Mouse (Mus musculus) C3H10T1/2 (cell line): ENCODE results near the gene Olfr791. TPM values are rescaled to one million over a fixed set of nuclear protein-coding genes. Genes with fewer than 3 reads are reported as not detected.

Experiments used
- polyA plus RNA-seq, 2 experiments: library from polyadenylated mRNA; unstranded; fragments of >200 nt; fragmentation: generic; extraction: Trizol; gene quantifications; one replicate each; pipeline ENCODE4 v1.2.1; 2012; ENCODE audit warnings: missing spikeins in 2 of 2

Olfr791 gene
- polyA plus RNA-seq: not detected

GRCm38 (mm10) chr10:129521492-129521891, at the start of gene Olfr791:
Gene Olfr791 (plus strand): TSS chr10:129521792.

GRCm38 (mm10) chr10:129484452-129484851, 37.1 kb upstream of the Olfr791 start, which contains the start of gene Olfr789:
Gene Olfr789 (plus strand): TSS chr10:129484752.

DNA sequence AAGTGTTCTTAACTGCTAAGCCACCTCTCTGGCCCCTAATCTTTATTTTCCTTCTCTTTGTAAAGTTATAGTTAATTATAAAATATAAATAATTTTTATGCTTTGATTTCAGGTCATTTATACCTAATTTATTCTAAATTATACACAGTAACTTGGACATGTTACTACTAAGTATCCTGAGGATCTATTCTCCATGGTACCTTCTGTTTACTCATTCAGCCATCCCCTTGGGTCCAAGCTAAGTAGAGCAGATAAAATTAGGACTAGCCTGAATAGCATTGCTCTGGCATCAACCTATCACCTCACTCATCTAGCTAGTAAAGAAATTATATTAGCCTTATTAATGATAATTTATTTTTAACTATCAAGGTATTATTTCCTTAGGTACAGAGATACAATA, 23.4 kb upstream of the Olfr791 start, which contains the start of gene Olfr790:
Gene Olfr790, plus strand, starts transcription at position 301 of the 400 bp plus-strand sequence.

GRCm38 (mm10) chr10:129538862-129539261, 17.3 kb downstream of the Olfr791 start, which contains the start of gene Olfr792:
Gene Olfr792 (plus strand): TSS chr10:129539162.

GRCm38 (mm10) chr10:129567355-129567754, 45.8 kb downstream of the Olfr791 start, which contains the start of gene Olfr794:
Gene Olfr794 (plus strand): TSS chr10:129567655.

Other genes starting within 250 kb of the Olfr791 start
- gene Olfr780, start 203.7 kb upstream of the Olfr791 start, polyA plus RNA-seq: not detected
- gene Olfr781, start 192.9 kb upstream of the Olfr791 start, polyA plus RNA-seq: not detected
- gene Olfr782, start 172.9 kb upstream of the Olfr791 start, polyA plus RNA-seq: not detected
- gene Olfr784, start 137.7 kb upstream of the Olfr791 start, polyA plus RNA-seq: under 1 TPM in 1 of 2 experiments, not detected in 1; 0.02 TPM
- gene Olfr785, start 116.4 kb upstream of the Olfr791 start, polyA plus RNA-seq: not detected
- gene Olfr786, start 94.5 kb upstream of the Olfr791 start, polyA plus RNA-seq: not detected
- gene Olfr787, start 59.9 kb upstream of the Olfr791 start, polyA plus RNA-seq: not detected
- not detected for gene Olfr788, start 50.8 kb upstream of the Olfr791 start, polyA plus RNA-seq
- not detected for gene Olfr789, start 37.0 kb upstream of the Olfr791 start, polyA plus RNA-seq
- gene Olfr790, start 23.3 kb upstream of the Olfr791 start, polyA plus RNA-seq: not detected
- gene Olfr792, start 17.4 kb downstream of the Olfr791 start, polyA plus RNA-seq: not detected
- not detected for gene Olfr794, start 45.9 kb downstream of the Olfr791 start, polyA plus RNA-seq
- not detected for gene Olfr796, start 90.8 kb downstream of the Olfr791 start, polyA plus RNA-seq
- not detected for gene Olfr798, start 106.1 kb downstream of the Olfr791 start, polyA plus RNA-seq
- gene Olfr799, start 115.7 kb downstream of the Olfr791 start, polyA plus RNA-seq: not detected
- not detected for gene Olfr800, start 135.9 kb downstream of the Olfr791 start, polyA plus RNA-seq
- not detected for gene Olfr801, start 152.1 kb downstream of the Olfr791 start, polyA plus RNA-seq
- not detected for gene Olfr802, start 166.4 kb downstream of the Olfr791 start, polyA plus RNA-seq
- gene Olfr803, start 172.5 kb downstream of the Olfr791 start, polyA plus RNA-seq: not detected
- gene Olfr804, start 181.4 kb downstream of the Olfr791 start, polyA plus RNA-seq: not detected
- gene Olfr805, start 207.6 kb downstream of the Olfr791 start, polyA plus RNA-seq: not detected
- not detected for gene Olfr806, start 220.1 kb downstream of the Olfr791 start, polyA plus RNA-seq
- gene Olfr807, start 236.0 kb downstream of the Olfr791 start, polyA plus RNA-seq: not detected
- not detected for gene Olfr808, start 243.7 kb downstream of the Olfr791 start, polyA plus RNA-seq